Mouse (Mus musculus): ENCODE measurements around the gene Uvrag. TPM values are rescaled to one million over a fixed set of nuclear protein-coding genes. Genes with fewer than 3 reads are reported as not detected.
A peak's percentile ranks its signal among the peaks of the same experiment; 100 is the strongest.
"Not testable (repeated sequence)": the region's sequence is repeated elsewhere in the genome, so short reads cannot be mapped to it uniquely, and the experiment has no call there.

Uvrag gene
- polyA plus RNA-seq, 1 experiment from 2014 or later: 15.6 TPM

- 78% methylated on average over 6 of the region's 6 CpGs for WGBS
These were observed 155.5 kb downstream of the Uvrag start for GRCm38 (mm10) chr7:98985489-98985888.

DNA sequence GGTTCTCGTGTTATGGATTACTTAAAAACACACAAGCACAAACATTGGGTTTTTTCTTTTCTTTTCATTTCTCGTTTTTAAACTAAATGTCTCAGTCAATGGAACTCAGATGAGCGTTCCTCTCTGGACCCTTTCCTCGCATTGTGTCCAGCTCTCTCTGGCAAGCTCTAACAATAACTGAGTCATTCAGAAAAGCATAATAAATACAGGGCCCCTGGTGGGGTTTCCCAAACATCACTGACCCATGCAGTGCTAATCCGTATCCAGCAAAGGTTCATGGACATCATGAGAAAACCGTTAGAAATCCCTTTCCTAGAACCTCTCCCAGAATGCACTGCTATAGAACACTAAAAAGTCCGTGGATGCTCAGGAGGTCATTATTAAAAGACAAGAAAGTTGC is 156.6 kb downstream of the Uvrag start:
- H3K9me3 ChIP-seq (replicated peaks): no peaks in the 10 kb centered on the region
- H3K9ac ChIP-seq (replicated peaks): no peak overlapping the region
- H3K27ac ChIP-seq (replicated peaks): no peak overlapping the region
- no peak overlapping the region for H3K4me3 ChIP-seq (replicated peaks)
- no peak overlapping the region for H3K4me2 ChIP-seq
- no peaks in the 10 kb centered on the region for H3K27me3 ChIP-seq (replicated peaks)
- no peaks in the 10 kb centered on the region for H3K4me1 ChIP-seq
- no peak for ATAC-seq (ENCODE audit: low FRiP score)
- WGBS: 57% methylated on average over 7 of the region's 7 CpGs
- no peaks in the 10 kb centered on the region for H3K36me3 ChIP-seq

More at GRCm38 (mm10) chr7:98985489-98985888, 155.5 kb downstream of the Uvrag start:
- Histone ChIP-seq H3K9ac (replicated peaks) (no peak overlapping the region), H3K4me3 (replicated peaks) (no peak overlapping the region), H3K27ac (replicated peaks) (no peak overlapping the region), H3K27me3 (replicated peaks) (no peaks in the 10 kb centered on the region), H3K4me2 (no peak overlapping the region), H3K4me1 (no peaks in the 10 kb centered on the region), H3K9me3 (replicated peaks) (no peaks in the 10 kb centered on the region), H3K36me3 (no peaks in the 10 kb centered on the region)
- ATAC-seq (ENCODE audit: low FRiP score): no peak

DNA sequence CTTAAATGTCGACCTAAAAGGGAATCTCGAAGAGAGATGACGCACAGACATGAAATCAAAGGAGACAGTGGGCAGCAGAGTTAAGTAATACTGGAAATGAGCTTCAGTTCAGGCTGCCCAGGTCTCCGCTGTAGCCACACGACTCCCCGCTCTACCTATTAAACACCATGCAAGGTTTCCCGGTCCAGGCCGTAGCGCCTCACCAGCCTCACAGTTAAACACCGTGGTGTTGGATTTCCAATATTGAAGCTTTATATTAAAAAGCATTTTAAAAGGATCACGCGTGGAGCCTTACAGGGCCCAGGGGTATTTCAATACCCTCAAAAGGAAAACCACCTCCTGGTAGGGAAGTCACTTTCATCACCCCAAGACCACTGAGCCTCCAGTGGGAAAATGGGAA is 157.9 kb downstream of the Uvrag start:
- no peaks in the 10 kb centered on the region for H3K9me3 ChIP-seq (replicated peaks)
- ATAC-seq (ENCODE audit: low FRiP score): no peak
- no peak overlapping the region for H3K4me2 ChIP-seq
- WGBS: 74% methylated on average over 12 of the region's 12 CpGs
- H3K36me3 ChIP-seq: no peaks in the 10 kb centered on the region
- no peaks in the 10 kb centered on the region for H3K4me1 ChIP-seq
- no peak overlapping the region for H3K4me3 ChIP-seq (replicated peaks)
- H3K9ac ChIP-seq (replicated peaks): no peak overlapping the region
- no peak overlapping the region for H3K27ac ChIP-seq (replicated peaks)
- no peaks in the 10 kb centered on the region for H3K27me3 ChIP-seq (replicated peaks)

- ATAC-seq (ENCODE audit: low FRiP score): no peak
- H3K4me2 ChIP-seq: no peak overlapping the region
- no peaks in the 10 kb centered on the region for H3K9me3 ChIP-seq (replicated peaks)
- H3K4me3 ChIP-seq (replicated peaks): no peak overlapping the region
- WGBS: 95% methylated on average over 6 of the region's 6 CpGs
- H3K36me3 ChIP-seq: no peaks in the 10 kb centered on the region
- H3K9ac ChIP-seq (replicated peaks): no peak overlapping the region
- H3K4me1 ChIP-seq: peaks cover 1% of the 10 kb centered on the region; the same call in 1 of the 2 replicates
- H3K27ac ChIP-seq (replicated peaks): no peak overlapping the region
- no peaks in the 10 kb centered on the region for H3K27me3 ChIP-seq (replicated peaks)
These were observed 159.5 kb downstream of the Uvrag start for GRCm38 (mm10) chr7:98981423-98981822.

DNA sequence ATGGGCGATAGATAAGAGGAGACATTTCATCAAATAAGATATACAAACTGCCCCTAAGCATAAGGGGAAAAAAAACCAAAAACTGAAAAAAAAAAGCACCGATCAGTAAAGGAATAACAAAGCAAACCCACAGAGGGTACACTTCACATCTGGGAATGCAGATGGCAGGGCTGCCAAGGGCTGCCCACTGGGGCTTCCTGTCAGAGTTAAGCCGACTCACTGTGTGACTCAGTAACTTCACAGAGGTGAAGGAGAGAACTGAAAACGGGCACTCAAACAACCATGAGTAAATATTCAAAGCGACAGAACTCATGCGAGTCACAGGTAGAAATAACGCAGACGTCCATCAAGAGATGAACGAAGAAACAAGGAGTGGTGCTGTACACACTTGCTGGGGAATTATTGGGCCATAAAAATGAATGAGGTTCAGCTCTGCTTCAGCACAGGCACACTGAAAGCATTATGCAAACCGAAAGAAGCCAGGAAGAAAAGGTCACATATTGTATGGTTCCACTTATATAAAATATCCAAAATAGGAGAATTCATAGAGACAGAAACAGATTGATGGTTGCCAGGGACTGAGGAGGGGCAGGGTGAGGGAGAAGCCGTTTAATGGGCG is 164.0 kb downstream of the Uvrag start:
- H3K27ac ChIP-seq (replicated peaks): no peak overlapping the region
- no peaks in the 10 kb centered on the region for H3K36me3 ChIP-seq
- no peak overlapping the region for H3K4me2 ChIP-seq
- H3K9ac ChIP-seq (replicated peaks): no peak overlapping the region
- no peak for ATAC-seq (ENCODE audit: low FRiP score)
- 58% methylated on average over 12 of the region's 12 CpGs for WGBS
- H3K27me3 ChIP-seq (replicated peaks): no peaks in the 10 kb centered on the region
- peaks cover 3% of the 10 kb centered on the region; the same call in 1 of the 2 replicates for H3K4me1 ChIP-seq
- no peak overlapping the region for H3K4me3 ChIP-seq (replicated peaks)
- H3K9me3 ChIP-seq (replicated peaks): no peaks in the 10 kb centered on the region

GRCm38 (mm10) chr7:98974590-98974989 is 166.4 kb downstream of the Uvrag start:
- Histone ChIP-seq H3K4me3 (replicated peaks) (no peak overlapping the region), H3K27ac (replicated peaks) (no peak overlapping the region), H3K4me1 (peaks cover 5% of the 10 kb centered on the region; the same call in 1 of the 2 replicates), H3K9me3 (replicated peaks) (no peaks in the 10 kb centered on the region), H3K27me3 (replicated peaks) (no peaks in the 10 kb centered on the region), H3K4me2 (no peak overlapping the region), H3K9ac (replicated peaks) (no peak overlapping the region), H3K36me3 (no peaks in the 10 kb centered on the region)
- ATAC-seq (ENCODE audit: low FRiP score): no peak
- WGBS: 61% methylated on average over 4 of the region's 4 CpGs

DNA sequence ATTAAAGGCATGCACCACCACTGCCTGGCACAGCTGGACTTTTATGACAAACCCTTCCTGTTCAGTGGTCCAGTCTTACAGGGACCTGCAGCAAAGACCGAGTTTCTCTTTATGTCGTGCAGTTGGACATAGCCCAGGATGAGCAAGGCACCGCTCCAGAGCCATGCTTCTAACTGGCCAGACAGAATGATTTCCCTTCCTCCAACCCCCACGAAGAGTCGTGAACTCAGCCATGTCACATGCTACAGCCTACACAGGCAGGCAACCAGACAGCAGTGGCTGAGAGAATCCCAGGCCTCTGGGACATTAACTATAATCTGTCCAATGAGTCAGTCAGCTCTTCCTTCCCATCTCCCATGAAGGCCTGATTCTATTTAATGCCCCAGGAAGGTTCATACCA is 170.2 kb downstream of the Uvrag start:
- Histone ChIP-seq H3K27me3 (replicated peaks) (no peaks in the 10 kb centered on the region), H3K36me3 (no peaks in the 10 kb centered on the region), H3K9ac (replicated peaks) (no peak overlapping the region), H3K9me3 (replicated peaks) (no peaks in the 10 kb centered on the region; the same call in 1 of the 2 replicates), H3K4me3 (replicated peaks) (no peak overlapping the region), H3K4me2 (no peak overlapping the region), H3K4me1 (peaks cover 14% of the 10 kb centered on the region), H3K27ac (replicated peaks) (no peak overlapping the region)
- ATAC-seq (ENCODE audit: low FRiP score): no peak
- 80% methylated on average over 5 of the region's 5 CpGs for WGBS

- no peak for ATAC-seq (ENCODE audit: low FRiP score)
- 77% methylated on average over 8 of the region's 8 CpGs for WGBS
- H3K4me2 ChIP-seq: no peak overlapping the region
- no peaks in the 10 kb centered on the region for H3K36me3 ChIP-seq
- H3K4me3 ChIP-seq (replicated peaks): no peak overlapping the region
- peaks cover 14% of the 10 kb centered on the region for H3K4me1 ChIP-seq
- H3K9ac ChIP-seq (replicated peaks): no peak overlapping the region
- H3K27me3 ChIP-seq (replicated peaks): no peaks in the 10 kb centered on the region
- no peak overlapping the region for H3K27ac ChIP-seq (replicated peaks)
- H3K9me3 ChIP-seq (replicated peaks): no peaks in the 10 kb centered on the region; the same call in 1 of the 2 replicates
These were observed 172.1 kb downstream of the Uvrag start for GRCm38 (mm10) chr7:98968741-98969395.

DNA sequence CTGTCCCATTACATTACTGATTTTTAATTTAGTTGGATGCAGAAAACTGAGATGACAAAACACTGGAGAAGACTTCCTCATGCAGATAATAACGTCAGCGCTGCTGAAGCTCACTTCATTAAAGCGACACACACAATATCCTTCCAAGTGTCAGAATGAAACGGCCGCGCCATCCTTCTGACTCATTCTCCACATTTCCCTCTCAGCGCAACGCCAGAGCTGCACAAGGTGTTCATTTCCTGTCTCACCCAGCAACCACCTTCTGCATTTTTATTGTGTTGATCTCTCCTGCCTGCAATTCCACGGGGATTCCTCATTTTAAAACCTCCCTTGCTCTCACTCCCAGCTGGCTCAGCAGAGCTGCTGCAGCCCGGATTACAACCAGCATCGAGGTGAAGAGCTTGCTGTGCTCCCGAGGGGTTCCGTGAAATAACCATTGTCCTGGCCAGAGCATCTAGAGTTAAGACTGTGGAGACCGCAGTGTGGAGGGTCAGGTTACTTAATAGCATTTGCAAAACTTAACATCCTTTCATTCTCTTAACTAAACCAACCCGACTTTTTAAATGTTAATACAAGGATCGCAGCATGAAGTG is 172.8 kb downstream of the Uvrag start:
- H3K27me3 ChIP-seq (replicated peaks): no peaks in the 10 kb centered on the region
- no peak overlapping the region for H3K9ac ChIP-seq (replicated peaks)
- 13% methylated on average over 16 of the region's 16 CpGs for WGBS
- H3K9me3 ChIP-seq (replicated peaks): no peaks in the 10 kb centered on the region; the same call in 1 of the 2 replicates
- no peak overlapping the region for H3K4me3 ChIP-seq (replicated peaks)
- H3K4me2 ChIP-seq: peak overlapping the region; percentile 32
- no peaks in the 10 kb centered on the region for H3K36me3 ChIP-seq
- ATAC-seq (ENCODE audit: low FRiP score): no peak
- peak overlapping the region; percentile 23 for H3K27ac ChIP-seq (replicated peaks)
- H3K4me1 ChIP-seq: peaks cover 15% of the 10 kb centered on the region

DNA sequence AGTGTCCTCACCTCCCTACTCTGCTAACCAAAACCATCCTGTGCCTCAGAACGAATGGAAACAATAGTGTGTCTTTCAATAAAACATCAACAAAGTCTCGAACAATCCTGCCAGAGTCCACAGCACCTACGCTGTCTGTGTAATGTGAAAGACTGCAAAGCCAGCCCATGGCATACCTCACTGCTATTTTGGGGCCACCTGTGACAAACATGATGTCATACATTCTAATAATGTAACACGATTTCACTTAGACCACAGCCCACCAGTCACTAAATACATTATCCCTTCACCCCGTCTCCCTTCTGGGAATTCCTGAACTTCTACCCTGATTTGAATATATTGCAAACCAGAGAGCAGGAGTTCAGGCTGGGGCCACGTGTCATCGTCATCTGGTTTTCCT is 173.3 kb downstream of the Uvrag start:
- Histone ChIP-seq H3K27ac (replicated peaks) (peak overlapping the region; percentile 23), H3K9me3 (replicated peaks) (no peaks in the 10 kb centered on the region; the same call in 1 of the 2 replicates), H3K36me3 (no peaks in the 10 kb centered on the region), H3K4me2 (peak overlapping the region; percentile 32), H3K9ac (replicated peaks) (no peak overlapping the region), H3K4me1 (peaks cover 20% of the 10 kb centered on the region), H3K4me3 (replicated peaks) (no peak overlapping the region), H3K27me3 (replicated peaks) (no peaks in the 10 kb centered on the region)
- WGBS: 52% methylated on average over 7 of the region's 7 CpGs
- no peak for ATAC-seq (ENCODE audit: low FRiP score)

DNA sequence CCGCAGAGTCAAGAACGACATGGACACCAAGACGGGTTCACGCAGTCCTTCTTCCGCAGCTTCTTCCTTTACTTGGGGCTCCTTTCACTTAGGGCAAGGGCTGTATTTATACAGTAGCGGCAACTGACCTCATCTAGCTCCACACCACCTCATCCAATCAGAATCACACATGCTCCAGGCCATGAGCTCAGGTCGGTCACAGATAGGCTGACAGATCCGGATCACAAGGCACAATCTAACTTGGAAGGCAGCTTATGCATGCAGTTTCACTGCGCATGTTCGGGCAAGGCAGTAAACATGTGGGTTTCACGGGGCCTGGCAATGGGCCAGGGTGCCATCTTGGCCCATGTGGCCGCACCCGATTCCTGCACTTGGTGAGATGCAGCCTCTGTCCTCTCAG is 177.4 kb downstream of the Uvrag start:
- H3K4me3 ChIP-seq (replicated peaks); H3K4me2 ChIP-seq; H3K9me3 ChIP-seq (replicated peaks); H3K36me3 ChIP-seq; H3K27me3 ChIP-seq (replicated peaks); H3K27ac ChIP-seq (replicated peaks); ATAC-seq (ENCODE audit: low FRiP score); H3K9ac ChIP-seq (replicated peaks): not testable (repeated sequence)
- WGBS: 90% methylated on average over 13 of the region's 13 CpGs
- H3K4me1 ChIP-seq: peaks cover 18% of the 10 kb centered on the region

Measured in neural tube, embryonic 15.5 days (tissue).